Mouse (Mus musculus) embryonic stem cell, embryonic (primary cell): Measurements from ENCODE around the gene Notum.

Experiments used
- CTCF ChIA-PET, 4 experiments: fragments of 300-600 bp in 2 of 4; fragments of 350-600 bp in 2 of 4; sonication (Branson Sonifier 250); formaldehyde crosslinking; loops; one replicate each; lab custom pipeline; 2022; ENCODE audit warnings: inconsistent platforms in 2 of 4; lab: Charles Lee
- POLR2A ChIA-PET, 4 experiments: fragments of 300-600 bp in 2 of 4; fragments of 350-600 bp in 2 of 4; sonication (Branson Sonifier 250); formaldehyde crosslinking; loops; one replicate each; lab custom pipeline; 2022; ENCODE audit warnings: antibody characterized with exemption in 4 of 4, inconsistent platforms in 1 of 4; lab: Charles Lee

The Notum gene

DNA sequence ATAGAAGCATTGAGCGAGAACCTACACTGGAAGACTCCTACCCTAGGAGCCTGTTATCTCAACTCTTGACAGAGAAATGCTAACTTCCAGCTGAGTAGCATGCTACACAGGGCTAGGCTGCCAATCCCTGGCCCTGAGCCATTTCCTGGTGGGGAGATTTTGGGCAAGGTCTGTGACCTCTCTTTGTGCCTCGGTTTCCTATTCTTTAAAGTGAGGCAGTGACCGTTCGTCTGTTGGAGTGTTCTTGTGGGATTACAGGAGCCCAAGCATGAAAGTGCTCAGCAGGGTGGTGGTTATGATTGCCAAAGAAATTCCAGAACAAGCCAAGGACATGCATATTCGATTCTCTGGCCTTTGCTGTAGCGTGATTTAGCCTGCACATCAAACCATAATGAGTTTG lies 1.8 kb upstream of the Notum start:
- ChIA-PET POLR2A (interaction anchor here in 3 of 4 experiments (0.7 to 34.4 kb wide), 12 partner anchors 11 to 189 kb away, joined by 3 to 509 read pairs (median 4); partner anchors contain the start of genes Mafg (in 2 of the 3), Pycr1 (in 2 of the 3), Aspscr1 (in 1 of the 3) and Cenpx (in 1 of the 3)), CTCF (no interaction called here)

GRCm38 (mm10) chr11:120660301-120661075 lies 487 bp downstream of the Notum start:
- POLR2A ChIA-PET, result interaction anchor here (0.6 to 20.9 kb wide), 45 partner anchors 9 to 191 kb away, joined by 3 to 227 read pairs (median 4); partner anchors contain the start of genes Pycr1 (in 3 of the 4), Aspscr1 (in 2 of the 4), Cenpx (in 2 of the 4) and Lrrc45 (in 2 of the 4)
- CTCF ChIA-PET, result interaction anchor here (0.5 to 3.1 kb wide), 26 partner anchors 16 to 1304 kb away, joined by 3 to 25 read pairs (median 4); partner anchors contain the start of genes Pycr1 (in 2 of the 4), Cenpx (in 1 of the 4), Dcxr (in 1 of the 4) and Lrrc45 (in 1 of the 4)

GRCm38 (mm10) chr11:120659509-120660300 lies 1.3 kb downstream of the Notum start:
- ChIA-PET POLR2A (interaction anchor here (0.5 to 20.9 kb wide), 72 partner anchors 7 to 486 kb away, joined by 3 to 227 read pairs (median 4); partner anchors contain the start of genes Pycr1 (in 3 of the 4), Rac3 (in 3 of the 4), Aspscr1 (in 2 of the 4) and Cenpx (in 2 of the 4)), CTCF (interaction anchor here (0.6 to 3.1 kb wide), 67 partner anchors 8 to 381 kb away, joined by 3 to 25 read pairs (median 4); partner anchors contain the start of genes Cenpx (in 2 of the 4), Lrrc45 (in 2 of the 4), Dcxr (in 1 of the 4) and Mafg (in 1 of the 4))

GRCm38 (mm10) chr11:120658876-120659410 lies 2.0 kb downstream of the Notum start:
- POLR2A ChIA-PET, result interaction anchor here (0.5 to 20.9 kb wide), 55 partner anchors 8 to 487 kb away, joined by 3 to 227 read pairs (median 4); partner anchors contain the start of genes Pycr1 (in 3 of the 4), Aspscr1 (in 2 of the 4), Cenpx (in 2 of the 4) and Lrrc45 (in 2 of the 4)
- CTCF ChIA-PET, result interaction anchor here (0.6 to 3.1 kb wide), 62 partner anchors 9 to 382 kb away, joined by 3 to 25 read pairs (median 4); partner anchors contain the start of genes Cenpx (in 2 of the 4), Lrrc45 (in 2 of the 4), Dcxr (in 1 of the 4) and Mafg (in 1 of the 4)

- ChIA-PET POLR2A (interaction anchor here in 3 of 4 experiments (0.9 to 20.9 kb wide), 17 partner anchors 9 to 84 kb away, joined by 3 to 227 read pairs (median 7); partner anchors contain the start of genes Mafg (in 2 of the 3), Pycr1 (in 2 of the 3), Aspscr1 (in 1 of the 3) and Myadml2 (in 1 of the 3)), CTCF (interaction anchor here in 1 of 4 experiments (1.1 kb wide), 1 partner anchor 150 kb away, joined by 3 read pairs; no protein-coding TSS in a partner anchor)
Measured at GRCm38 (mm10) chr11:120657301-120657700, 3.7 kb downstream of the Notum start.

DNA sequence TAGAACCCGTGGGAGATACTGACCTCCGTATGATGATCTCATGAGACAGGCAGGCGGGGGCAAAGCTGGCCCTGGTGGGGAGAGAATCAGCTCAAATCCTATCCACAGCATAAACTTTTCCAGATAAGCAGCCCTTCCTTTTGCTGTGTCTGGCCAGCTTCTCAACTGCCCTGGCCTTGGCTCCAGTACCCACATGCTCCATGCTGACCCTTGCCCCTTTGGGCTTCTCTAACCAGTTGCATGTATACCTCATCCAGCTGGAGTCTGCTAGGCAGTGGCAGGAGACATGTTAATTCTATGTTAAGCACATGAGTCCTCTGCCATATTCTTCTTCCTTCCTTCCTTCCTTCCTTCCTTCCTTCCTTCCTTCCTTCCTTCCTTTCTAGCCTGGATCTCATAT lies 6.2 kb downstream of the Notum start:
- POLR2A ChIA-PET, result interaction anchor here in 3 of 4 experiments (0.6 to 20.9 kb wide), 16 partner anchors 9 to 65 kb away, joined by 3 to 227 read pairs (median 4); partner anchors contain the start of genes Pycr1 (in 3 of the 3), Aspscr1 (in 1 of the 3), Cenpx (in 1 of the 3) and Lrrc45 (in 1 of the 3)
- CTCF ChIA-PET, result interaction anchor here in 2 of 4 experiments (0.6 to 1.1 kb wide), 5 partner anchors 11 to 188 kb away, joined by 3 read pairs; partner anchors contain the start of gene Pycr1 (in 1 of the 2)

GRCm38 (mm10) chr11:120651872-120652271 lies 9.1 kb downstream of the Notum start:
- ChIA-PET CTCF (interaction anchor here in 2 of 4 experiments (0.7 to 0.9 kb wide), 4 partner anchors 8 to 392 kb away, joined by 3 to 5 read pairs (median 4); partner anchors contain the start of gene Pycr1 (in 1 of the 2)), POLR2A (interaction anchor here in 2 of 4 experiments (0.7 to 20.9 kb wide), 9 partner anchors 9 to 32 kb away, joined by 3 to 227 read pairs (median 3); partner anchors contain the start of genes Mafg (in 1 of the 2), Notum (in 1 of the 2) and Sirt7 (in 1 of the 2))

DNA sequence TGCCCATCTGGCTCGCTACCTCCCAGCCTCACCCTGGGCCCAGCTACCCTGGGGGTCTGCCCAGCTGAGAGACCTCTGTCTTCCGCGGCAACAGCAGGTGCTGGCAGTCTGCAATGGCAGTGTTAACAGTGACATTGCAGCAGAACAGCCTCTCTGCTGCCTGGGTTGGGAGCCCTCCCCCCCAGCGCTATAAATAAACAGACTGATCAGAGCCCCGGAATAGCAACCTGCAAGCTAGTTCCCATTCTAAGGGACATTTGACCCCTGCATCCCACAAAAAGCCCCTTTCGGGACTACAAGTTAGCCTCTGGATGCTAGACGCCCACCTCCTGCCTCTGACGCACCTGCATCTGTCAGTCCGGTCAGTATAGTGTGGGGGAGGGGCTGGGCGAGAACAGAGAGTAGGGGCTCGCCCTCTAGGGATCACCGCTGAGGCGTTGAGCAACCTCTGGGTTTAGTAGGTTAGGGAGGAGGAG lies 12.9 kb downstream of the Notum start, which contains the start of gene Myadml2:
Gene Myadml2, minus strand, starts transcription at position 158 of the 476 bp plus-strand sequence.
- ChIA-PET CTCF (interaction anchor here in 1 of 4 experiments (1.1 to 1.9 kb wide), 3 partner anchors 8 to 128 kb away, joined by 3 to 5 read pairs (median 3); no protein-coding TSS in a partner anchor), POLR2A (interaction anchor here (0.6 to 27.6 kb wide), 26 partner anchors 8 to 202 kb away, joined by 3 to 947 read pairs (median 4); partner anchors contain the start of genes Mafg (in 4 of the 4), Arl16 (in 1 of the 4), Ccdc137 (in 1 of the 4) and Notum (in 1 of the 4))

GRCm38 (mm10) chr11:120647047-120647830 lies 13.7 kb downstream of the Notum start:
- POLR2A ChIA-PET, result interaction anchor here in 3 of 4 experiments (0.5 to 27.6 kb wide), 33 partner anchors 9 to 333 kb away, joined by 3 to 947 read pairs (median 6); partner anchors contain the start of genes Mafg (in 3 of the 3), Arl16 (in 1 of the 3), Ccdc137 (in 1 of the 3) and Notum (in 1 of the 3)
- CTCF ChIA-PET, result interaction anchor here in 2 of 4 experiments (1.1 to 1.9 kb wide), 5 partner anchors 9 to 129 kb away, joined by 3 to 5 read pairs (median 4); no protein-coding TSS in a partner anchor

- POLR2A ChIA-PET, result interaction anchor here (0.5 to 27.6 kb wide), 143 partner anchors 9 to 593 kb away, joined by 3 to 947 read pairs (median 4); partner anchors contain the start of genes Cenpx (in 4 of the 4), Lrrc45 (in 4 of the 4), Mafg (in 4 of the 4) and Notum (in 4 of the 4)
- CTCF ChIA-PET, result interaction anchor here (0.6 to 2.4 kb wide), 28 partner anchors 9 to 339 kb away, joined by 3 to 24 read pairs (median 4); partner anchors contain the start of genes Mafg (in 2 of the 4), Notum (in 2 of the 4) and Sirt7 (in 1 of the 4)
Measured at GRCm38 (mm10) chr11:120643601-120643987, 17.4 kb downstream of the Notum start, which contains the start of gene Pycr1. Gene Pycr1 (minus strand): TSS chr11:120643769.

- ChIA-PET CTCF (interaction anchor here (0.5 to 2.4 kb wide), 29 partner anchors 8 to 153 kb away, joined by 3 to 24 read pairs (median 4); partner anchors contain the start of genes Mafg (in 2 of the 4), Notum (in 2 of the 4), Cenpx (in 1 of the 4) and Lrrc45 (in 1 of the 4)), POLR2A (interaction anchor here (0.5 to 27.6 kb wide), 125 partner anchors 8 to 594 kb away, joined by 3 to 947 read pairs (median 5); partner anchors contain the start of genes Cenpx (in 4 of the 4), Lrrc45 (in 4 of the 4), Mafg (in 4 of the 4) and Notum (in 4 of the 4))
Measured at GRCm38 (mm10) chr11:120642939-120643600, 17.9 kb downstream of the Notum start.

DNA sequence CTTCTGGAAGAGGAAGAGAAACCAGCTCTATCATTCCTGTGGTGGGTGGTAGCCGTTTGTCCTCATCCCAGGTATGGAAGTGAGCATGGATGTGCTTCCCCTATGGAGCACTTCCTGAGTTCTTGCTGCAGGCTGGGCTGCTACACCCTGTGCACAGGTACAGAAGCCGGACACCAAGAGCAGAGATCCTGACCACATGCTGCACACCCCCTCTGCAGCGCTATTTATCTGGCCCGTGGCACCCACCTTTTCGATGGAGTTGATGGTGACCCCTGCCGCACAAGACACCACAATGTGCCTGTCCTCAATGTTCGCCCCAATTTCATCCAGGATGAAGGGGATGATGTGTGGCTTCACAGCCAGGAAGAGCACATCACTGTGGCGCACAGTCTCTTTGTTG lies 19.1 kb downstream of the Notum start:
- POLR2A ChIA-PET, result interaction anchor here (0.5 to 27.6 kb wide), 22 partner anchors 8 to 260 kb away, joined by 3 to 947 read pairs (median 14); partner anchors contain the start of genes Mafg (in 3 of the 4), Sirt7 (in 2 of the 4), Cenpx (in 1 of the 4) and Lrrc45 (in 1 of the 4)
- CTCF ChIA-PET, result interaction anchor here in 2 of 4 experiments (1.4 to 2.4 kb wide), 4 partner anchors 9 to 135 kb away, joined by 3 to 24 read pairs (median 6); partner anchors contain the start of genes Mafg (in 1 of the 2) and Notum (in 1 of the 2)

DNA sequence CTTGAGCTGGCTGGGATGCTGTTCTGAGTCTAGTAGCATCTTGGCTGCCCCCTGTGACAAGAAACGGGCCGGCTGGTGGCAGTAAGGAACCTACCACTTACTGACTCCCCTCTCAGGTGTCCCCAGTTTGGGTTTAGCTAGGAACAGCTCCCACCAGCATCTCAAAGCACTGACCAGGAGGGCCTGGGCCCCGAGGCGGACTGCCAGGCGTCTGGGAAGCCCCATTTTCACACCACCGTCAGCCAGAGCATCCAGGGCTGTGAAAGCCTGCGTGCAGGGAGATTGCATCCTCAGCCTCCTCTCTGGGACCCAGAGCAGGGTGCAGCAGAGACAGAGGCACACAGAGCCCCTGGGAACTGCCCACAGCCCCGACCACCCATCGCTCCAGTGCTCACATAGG lies 19.7 kb downstream of the Notum start:
- CTCF ChIA-PET, result no interaction called here
- POLR2A ChIA-PET, result interaction anchor here in 3 of 4 experiments (0.8 to 27.6 kb wide), 12 partner anchors 8 to 159 kb away, joined by 3 to 947 read pairs (median 5); partner anchors contain the start of genes Mafg (in 3 of the 3), Cenpx (in 1 of the 3), Lrrc45 (in 1 of the 3) and Notum (in 1 of the 3)
